Mouse (Mus musculus): Measurements from ENCODE around the gene Gm525. TPM values are rescaled to one million over a fixed set of nuclear protein-coding genes. Genes with fewer than 3 reads are reported as not detected.
"Not testable (repeated sequence)": the region's sequence is repeated elsewhere in the genome, so short reads cannot be mapped to it uniquely, and the experiment has no call there.

The Gm525 gene
- total and polyA plus RNA-seq, 2 experiments from 2014 or later: 0.48 TPM; not detected in 1

GRCm38 (mm10) chr11:89031189-89031588 is 42.5 kb upstream of the Gm525 start:
- Histone ChIP-seq H3K4me3 (ENCODE audit: low read length) (no peak overlapping the region), H3K4me1 (ENCODE audit: insufficient read depth, low read length) (no peaks in the 10 kb centered on the region), H3K9me3 (ENCODE audit: low read length) (no peaks in the 10 kb centered on the region), H3K4me2 (ENCODE audit: low read depth, low read length) (no peak overlapping the region), H3K27ac (no peak overlapping the region), H3K9ac (replicated peaks; ENCODE audit: low read length) (no peak overlapping the region), H3K36me3 (ENCODE audit: insufficient read depth, low read length) (no peaks in the 10 kb centered on the region), H3K27me3 (ENCODE audit: insufficient read depth, low read length) (no peaks in the 10 kb centered on the region)
- 80% methylated on average over 1 of the region's 1 CpGs for WGBS
- ATAC-seq (no peak), DNase-seq (ENCODE audit: low spot score) (no peak)
- TF ChIP-seq CTCF (IDR thresholded peaks at IDR 0.05; ENCODE audit: low read depth): no peak

- no peaks in the 10 kb centered on the region for H3K4me1 ChIP-seq (ENCODE audit: insufficient read depth, low read length)
- H3K9me3 ChIP-seq (ENCODE audit: low read length): no peaks in the 10 kb centered on the region
- H3K27ac ChIP-seq: no peak overlapping the region
- peak; percentile 10; the same call in 1 of the 2 replicates for TF ChIP-seq CTCF (IDR thresholded peaks at IDR 0.05; ENCODE audit: low read depth)
- ATAC-seq: no peak
- H3K4me3 ChIP-seq (ENCODE audit: low read length): no peak overlapping the region
- peaks cover 7% of the 10 kb centered on the region for H3K36me3 ChIP-seq (ENCODE audit: insufficient read depth, low read length)
- DNase-seq (ENCODE audit: low spot score): no peak
- H3K4me2 ChIP-seq (ENCODE audit: low read depth, low read length): no peak overlapping the region
- no peak overlapping the region for H3K9ac ChIP-seq (replicated peaks; ENCODE audit: low read length)
- H3K27me3 ChIP-seq (ENCODE audit: insufficient read depth, low read length): no peaks in the 10 kb centered on the region
These were observed 39.0 kb upstream of the Gm525 start for GRCm38 (mm10) chr11:89034592-89034991.

- TF ChIP-seq CTCF (IDR thresholded peaks at IDR 0.05; ENCODE audit: low read depth): no peak
- ATAC-seq: no peak
- Histone ChIP-seq H3K36me3 (ENCODE audit: insufficient read depth, low read length) (peaks cover 17% of the 10 kb centered on the region), H3K27ac (no peak overlapping the region), H3K9ac (replicated peaks; ENCODE audit: low read length) (no peak overlapping the region), H3K9me3 (ENCODE audit: low read length) (no peaks in the 10 kb centered on the region), H3K4me3 (ENCODE audit: low read length) (no peak overlapping the region), H3K4me1 (ENCODE audit: insufficient read depth, low read length) (no peaks in the 10 kb centered on the region), H3K27me3 (ENCODE audit: insufficient read depth, low read length) (no peaks in the 10 kb centered on the region), H3K4me2 (ENCODE audit: low read depth, low read length) (no peak overlapping the region)
- 81% methylated on average over 3 of the region's 3 CpGs for WGBS
- DNase-seq (ENCODE audit: low spot score): no peak
These were observed 38.1 kb upstream of the Gm525 start for GRCm38 (mm10) chr11:89035552-89035951.

- DNase-seq (ENCODE audit: low spot score) (no peak), ATAC-seq (no peak)
- no peak overlapping the region for H3K27ac ChIP-seq
- H3K9ac ChIP-seq (replicated peaks; ENCODE audit: low read length): no peak overlapping the region
- H3K36me3 ChIP-seq (ENCODE audit: insufficient read depth, low read length): peaks cover 33% of the 10 kb centered on the region
- H3K4me3 ChIP-seq (ENCODE audit: low read length): no peak overlapping the region
- no peaks in the 10 kb centered on the region for H3K9me3 ChIP-seq (ENCODE audit: low read length)
- no peaks in the 10 kb centered on the region for H3K4me1 ChIP-seq (ENCODE audit: insufficient read depth, low read length)
- WGBS: 83% methylated on average over 6 of the region's 6 CpGs
- H3K27me3 ChIP-seq (ENCODE audit: insufficient read depth, low read length): no peaks in the 10 kb centered on the region
- TF ChIP-seq CTCF (IDR thresholded peaks at IDR 0.05; ENCODE audit: low read depth): no peak
- no peak overlapping the region for H3K4me2 ChIP-seq (ENCODE audit: low read depth, low read length)
These were observed 35.1 kb upstream of the Gm525 start for GRCm38 (mm10) chr11:89038496-89038895.

GRCm38 (mm10) chr11:89039325-89039724 is 34.3 kb upstream of the Gm525 start:
- Histone ChIP-seq H3K4me3 (ENCODE audit: low read length) (no peak overlapping the region), H3K27ac (no peak overlapping the region), H3K36me3 (ENCODE audit: insufficient read depth, low read length) (peaks cover 35% of the 10 kb centered on the region), H3K27me3 (ENCODE audit: insufficient read depth, low read length) (no peaks in the 10 kb centered on the region), H3K9ac (replicated peaks; ENCODE audit: low read length) (no peak overlapping the region), H3K4me1 (ENCODE audit: insufficient read depth, low read length) (no peaks in the 10 kb centered on the region), H3K4me2 (ENCODE audit: low read depth, low read length) (no peak overlapping the region), H3K9me3 (ENCODE audit: low read length) (no peaks in the 10 kb centered on the region)
- TF ChIP-seq CTCF (IDR thresholded peaks at IDR 0.05; ENCODE audit: low read depth): peak; percentile 84
- peak; percentile 65 for DNase-seq (ENCODE audit: low spot score)
- WGBS: 14% methylated on average over 3 of the region's 3 CpGs
- no peak for ATAC-seq

GRCm38 (mm10) chr11:89041073-89041472 is 32.6 kb upstream of the Gm525 start:
- 93% methylated on average over 6 of the region's 7 CpGs for WGBS
- H3K4me3 ChIP-seq (ENCODE audit: low read length); H3K9ac ChIP-seq (replicated peaks; ENCODE audit: low read length); H3K4me1 ChIP-seq (ENCODE audit: insufficient read depth, low read length); H3K27me3 ChIP-seq (ENCODE audit: insufficient read depth, low read length); H3K27ac ChIP-seq; H3K9me3 ChIP-seq (ENCODE audit: low read length); DNase-seq (ENCODE audit: low spot score); H3K4me2 ChIP-seq (ENCODE audit: low read depth, low read length); ATAC-seq: not testable (repeated sequence)
- peaks cover 43% of the 10 kb centered on the region for H3K36me3 ChIP-seq (ENCODE audit: insufficient read depth, low read length)

GRCm38 (mm10) chr11:89043046-89043445 is 30.6 kb upstream of the Gm525 start:
- Histone ChIP-seq H3K36me3 (ENCODE audit: insufficient read depth, low read length) (peaks cover 47% of the 10 kb centered on the region), H3K27me3 (ENCODE audit: insufficient read depth, low read length) (no peaks in the 10 kb centered on the region), H3K4me2 (ENCODE audit: low read depth, low read length) (no peak overlapping the region), H3K27ac (no peak overlapping the region), H3K4me1 (ENCODE audit: insufficient read depth, low read length) (no peaks in the 10 kb centered on the region), H3K4me3 (ENCODE audit: low read length) (no peak overlapping the region), H3K9me3 (ENCODE audit: low read length) (0 out of 2 replicates have a peak, but pooled peaks cover 3% of the 10 kb centered on the region), H3K9ac (replicated peaks; ENCODE audit: low read length) (no peak overlapping the region)
- no peak for DNase-seq (ENCODE audit: low spot score)
- 80% methylated on average over 7 of the region's 7 CpGs for WGBS
- ATAC-seq: no peak
- TF ChIP-seq CTCF (IDR thresholded peaks at IDR 0.05; ENCODE audit: low read depth): no peak

GRCm38 (mm10) chr11:89045501-89045900 is 28.1 kb upstream of the Gm525 start:
- ATAC-seq; H3K4me2 ChIP-seq (ENCODE audit: low read depth, low read length); H3K4me1 ChIP-seq (ENCODE audit: insufficient read depth, low read length); H3K27ac ChIP-seq; H3K9me3 ChIP-seq (ENCODE audit: low read length); H3K27me3 ChIP-seq (ENCODE audit: insufficient read depth, low read length); H3K4me3 ChIP-seq (ENCODE audit: low read length); H3K9ac ChIP-seq (replicated peaks; ENCODE audit: low read length); DNase-seq (ENCODE audit: low spot score): not testable (repeated sequence)
- peaks cover 31% of the 10 kb centered on the region; the same call in 1 of the 2 replicates for H3K36me3 ChIP-seq (ENCODE audit: insufficient read depth, low read length)
- 100% methylated on average over 3 of the region's 3 CpGs for WGBS
